Mouse (Mus musculus): ENCODE measurements around the gene Erv3. TPM values are rescaled to one million over a fixed set of nuclear protein-coding genes. Genes with fewer than 3 reads are reported as not detected.

Erv3 gene
- polyA plus RNA-seq, 1 experiment from 2014 or later = not detected

- no peak for ATAC-seq (ENCODE audit: low read depth)
- no peaks in the 10 kb centered on the region for H3K36me3 ChIP-seq (ENCODE audit: control insufficient read depth, insufficient read depth)
- WGBS (ENCODE audit: insufficient replicate concordance) = 68% methylated on average over 12 of the region's 12 CpGs
- no peaks in the 10 kb centered on the region for H3K9me3 ChIP-seq (replicated peaks; ENCODE audit: control insufficient read depth, low read length)
- H3K4me2 ChIP-seq (ENCODE audit: low read depth, low read length) = no peak overlapping the region
- no peak overlapping the region for H3K9ac ChIP-seq (ENCODE audit: low read depth, low read length)
- H3K4me3 ChIP-seq (ENCODE audit: low read depth, low read length) = no peak overlapping the region
- H3K4me1 ChIP-seq (ENCODE audit: control insufficient read depth, low read depth, low read length) = peaks cover 11% of the 10 kb centered on the region
- no peaks in the 10 kb centered on the region; the same call in 1 of the 2 replicates for H3K27me3 ChIP-seq (ENCODE audit: control insufficient read depth, insufficient read depth, low read depth, low read length)
- H3K27ac ChIP-seq (ENCODE audit: low read length) = no peak overlapping the region
Measured at GRCm38 (mm10) chr2:131851333-131852092, 8.0 kb downstream of the Erv3 start.

GRCm38 (mm10) chr2:131850047-131850446 is 9.5 kb downstream of the Erv3 start:
- H3K9ac ChIP-seq (ENCODE audit: low read depth, low read length) = no peak overlapping the region
- no peak overlapping the region for H3K27ac ChIP-seq (ENCODE audit: low read length)
- no peak overlapping the region for H3K4me2 ChIP-seq (ENCODE audit: low read depth, low read length)
- H3K4me3 ChIP-seq (ENCODE audit: low read depth, low read length) = no peak overlapping the region
- WGBS (ENCODE audit: insufficient replicate concordance) = 88% methylated on average over 4 of the region's 4 CpGs
- no peaks in the 10 kb centered on the region for H3K36me3 ChIP-seq (ENCODE audit: control insufficient read depth, insufficient read depth)
- H3K4me1 ChIP-seq (ENCODE audit: control insufficient read depth, low read depth, low read length) = peaks cover 11% of the 10 kb centered on the region
- H3K9me3 ChIP-seq (replicated peaks; ENCODE audit: control insufficient read depth, low read length) = no peaks in the 10 kb centered on the region
- no peaks in the 10 kb centered on the region for H3K27me3 ChIP-seq (ENCODE audit: control insufficient read depth, insufficient read depth, low read depth, low read length)
- no peak for ATAC-seq (ENCODE audit: low read depth)

GRCm38 (mm10) chr2:131847501-131848359 is 11.8 kb downstream of the Erv3 start:
- Histone ChIP-seq H3K27ac (ENCODE audit: low read length) (no peak overlapping the region), H3K4me2 (ENCODE audit: low read depth, low read length) (no peak overlapping the region), H3K27me3 (ENCODE audit: control insufficient read depth, insufficient read depth, low read depth, low read length) (no peaks in the 10 kb centered on the region), H3K9me3 (replicated peaks; ENCODE audit: control insufficient read depth, low read length) (no peaks in the 10 kb centered on the region), H3K4me3 (ENCODE audit: low read depth, low read length) (no peak overlapping the region), H3K4me1 (ENCODE audit: control insufficient read depth, low read depth, low read length) (peaks cover under 1% of the 10 kb centered on the region), H3K9ac (ENCODE audit: low read depth, low read length) (no peak overlapping the region), H3K36me3 (ENCODE audit: control insufficient read depth, insufficient read depth) (no peaks in the 10 kb centered on the region)
- 18% methylated on average over 10 of the region's 10 CpGs for WGBS (ENCODE audit: insufficient replicate concordance)
- ATAC-seq (ENCODE audit: low read depth) = peak; percentile 79

GRCm38 (mm10) chr2:131846811-131847210 is 12.7 kb downstream of the Erv3 start:
- ATAC-seq (ENCODE audit: low read depth) = no peak
- no peaks in the 10 kb centered on the region for H3K36me3 ChIP-seq (ENCODE audit: control insufficient read depth, insufficient read depth)
- H3K4me1 ChIP-seq (ENCODE audit: control insufficient read depth, low read depth, low read length) = peaks cover 3% of the 10 kb centered on the region

GRCm38 (mm10) chr2:131846132-131846710 is 13.3 kb downstream of the Erv3 start:
- 68% methylated on average over 11 of the region's 11 CpGs for WGBS (ENCODE audit: insufficient replicate concordance)
- Histone ChIP-seq H3K9ac (ENCODE audit: low read depth, low read length) (no peak overlapping the region), H3K9me3 (replicated peaks; ENCODE audit: control insufficient read depth, low read length) (no peaks in the 10 kb centered on the region), H3K4me3 (ENCODE audit: low read depth, low read length) (no peak overlapping the region), H3K27ac (ENCODE audit: low read length) (no peak overlapping the region), H3K4me1 (ENCODE audit: control insufficient read depth, low read depth, low read length) (peaks cover 3% of the 10 kb centered on the region), H3K36me3 (ENCODE audit: control insufficient read depth, insufficient read depth) (no peaks in the 10 kb centered on the region), H3K4me2 (ENCODE audit: low read depth, low read length) (no peak overlapping the region), H3K27me3 (ENCODE audit: control insufficient read depth, insufficient read depth, low read depth, low read length) (no peaks in the 10 kb centered on the region)
- ATAC-seq (ENCODE audit: low read depth) = no peak

More at GRCm38 (mm10) chr2:131846811-131847210, 12.7 kb downstream of the Erv3 start:
- Histone ChIP-seq H3K27me3 (ENCODE audit: control insufficient read depth, insufficient read depth, low read depth, low read length) (no peaks in the 10 kb centered on the region), H3K9ac (ENCODE audit: low read depth, low read length) (no peak overlapping the region), H3K27ac (ENCODE audit: low read length) (no peak overlapping the region), H3K9me3 (replicated peaks; ENCODE audit: control insufficient read depth, low read length) (no peaks in the 10 kb centered on the region), H3K4me3 (ENCODE audit: low read depth, low read length) (no peak overlapping the region), H3K4me2 (ENCODE audit: low read depth, low read length) (no peak overlapping the region)
- WGBS (ENCODE audit: insufficient replicate concordance) = 30% methylated on average over 2 of the region's 2 CpGs

- no peaks in the 10 kb centered on the region for H3K9me3 ChIP-seq (replicated peaks; ENCODE audit: control insufficient read depth, low read length)
- no peak for ATAC-seq (ENCODE audit: low read depth)
- H3K36me3 ChIP-seq (ENCODE audit: control insufficient read depth, insufficient read depth) = no peaks in the 10 kb centered on the region
- H3K9ac ChIP-seq (ENCODE audit: low read depth, low read length) = no peak overlapping the region
- no peak overlapping the region for H3K27ac ChIP-seq (ENCODE audit: low read length)
- no peaks in the 10 kb centered on the region for H3K27me3 ChIP-seq (ENCODE audit: control insufficient read depth, insufficient read depth, low read depth, low read length)
- no peak overlapping the region for H3K4me3 ChIP-seq (ENCODE audit: low read depth, low read length)
- H3K4me1 ChIP-seq (ENCODE audit: control insufficient read depth, low read depth, low read length) = peaks cover 3% of the 10 kb centered on the region
- WGBS (ENCODE audit: insufficient replicate concordance) = 41% methylated on average over 8 of the region's 8 CpGs
- H3K4me2 ChIP-seq (ENCODE audit: low read depth, low read length) = no peak overlapping the region
Measured at GRCm38 (mm10) chr2:131845671-131846070, 13.9 kb downstream of the Erv3 start.

- ATAC-seq (ENCODE audit: low read depth) = peak; percentile 55; the same call in 1 of the 2 replicates
- H3K4me2 ChIP-seq (ENCODE audit: low read depth, low read length) = no peak overlapping the region
- H3K9ac ChIP-seq (ENCODE audit: low read depth, low read length) = no peak overlapping the region
- H3K36me3 ChIP-seq (ENCODE audit: control insufficient read depth, insufficient read depth) = no peaks in the 10 kb centered on the region
- no peak overlapping the region for H3K4me3 ChIP-seq (ENCODE audit: low read depth, low read length)
- H3K27ac ChIP-seq (ENCODE audit: low read length) = no peak overlapping the region
- H3K4me1 ChIP-seq (ENCODE audit: control insufficient read depth, low read depth, low read length) = peaks cover 3% of the 10 kb centered on the region
- no peaks in the 10 kb centered on the region for H3K9me3 ChIP-seq (replicated peaks; ENCODE audit: control insufficient read depth, low read length)
- H3K27me3 ChIP-seq (ENCODE audit: control insufficient read depth, insufficient read depth, low read depth, low read length) = no peaks in the 10 kb centered on the region
- WGBS (ENCODE audit: insufficient replicate concordance) = 66% methylated on average over 5 of the region's 5 CpGs
Measured at GRCm38 (mm10) chr2:131842568-131842967, 17.0 kb downstream of the Erv3 start.

- peaks cover 3% of the 10 kb centered on the region for H3K4me1 ChIP-seq (ENCODE audit: control insufficient read depth, low read depth, low read length)
- ATAC-seq (ENCODE audit: low read depth) = no peak
- no peak overlapping the region for H3K4me2 ChIP-seq (ENCODE audit: low read depth, low read length)
- no peak overlapping the region for H3K9ac ChIP-seq (ENCODE audit: low read depth, low read length)
- 49% methylated on average over 2 of the region's 2 CpGs for WGBS (ENCODE audit: insufficient replicate concordance)
- H3K27ac ChIP-seq (ENCODE audit: low read length) = no peak overlapping the region
- H3K27me3 ChIP-seq (ENCODE audit: control insufficient read depth, insufficient read depth, low read depth, low read length) = no peaks in the 10 kb centered on the region
- H3K4me3 ChIP-seq (ENCODE audit: low read depth, low read length) = no peak overlapping the region
- H3K36me3 ChIP-seq (ENCODE audit: control insufficient read depth, insufficient read depth) = no peaks in the 10 kb centered on the region
- H3K9me3 ChIP-seq (replicated peaks; ENCODE audit: control insufficient read depth, low read length) = no peaks in the 10 kb centered on the region
Measured at GRCm38 (mm10) chr2:131841321-131841693, 18.2 kb downstream of the Erv3 start.

All from liver, embryonic 16.5 days (tissue).